8 mouse cellular contexts compared by ENCODE assay signal in the genomic region with DNA sequence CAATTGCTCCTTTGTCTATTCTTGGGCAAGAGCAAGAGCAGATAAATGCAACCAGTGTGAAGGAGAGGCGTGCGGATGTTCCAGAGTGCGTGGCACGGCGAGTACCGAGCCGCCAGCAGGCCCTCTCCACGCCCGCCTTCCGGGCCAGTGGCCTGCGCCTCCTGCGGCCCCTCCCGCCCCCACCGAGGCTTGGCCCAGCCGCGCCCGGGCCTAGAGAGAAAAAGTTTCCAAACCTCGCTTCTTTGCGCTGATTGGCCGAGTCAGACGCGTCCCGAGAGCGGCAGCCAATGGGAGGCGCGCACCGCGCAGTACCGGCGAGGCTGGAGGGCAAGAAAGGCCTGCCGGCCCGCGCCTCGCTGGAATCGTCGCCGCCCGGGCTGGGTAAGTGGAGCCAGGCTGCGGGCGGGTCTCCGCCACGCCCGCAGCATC. TPM values are rescaled to one million over a fixed set of nuclear protein-coding genes. Genes with fewer than 3 reads are reported as not detected.
DNase-seq lines count a peak whose midpoint lies in the region; ATAC-seq and TF ChIP-seq lines count a peak whose summit lies in the region.

Nde1 (plus strand) TSS at position 288 of the 429 bp plus-strand sequence.
Marf1 (minus strand) TSS at position 364 of the 429 bp plus-strand sequence.

- no peak for TF ChIP-seq CTCF in bone marrow macrophage, adult 2 months (IDR thresholded peaks at IDR 0.05; ENCODE audit: low read depth, low read length)
- TF ChIP-seq CTCF in spleen, adult 2 months (IDR thresholded peaks at IDR 0.05; ENCODE audit: extremely low read depth, insufficient read depth, insufficient read length, insufficient replicate concordance), result 0 out of 2 replicates have a peak, but pooled peaks have one; percentile 6

- H3K9me3 ChIP-seq in embryonic facial prominence, embryonic 15.5 days (replicated peaks), result no peaks in the 10 kb centered on the region
- H3K9me3 ChIP-seq in limb, embryonic 13.5 days, result no peaks in the 10 kb centered on the region
- no peaks in the 10 kb centered on the region for H3K9me3 ChIP-seq in midbrain, embryonic 15.5 days

- WGBS in embryonic facial prominence, embryonic 15.5 days, result under 1% methylated on average over 43 of the region's 43 CpGs
- WGBS in limb, embryonic 13.5 days, result under 1% methylated on average over 36 of the region's 43 CpGs
- WGBS in midbrain, embryonic 15.5 days, result under 1% methylated on average over 43 of the region's 43 CpGs
- WGBS in spleen, adult 2 months, result under 1% methylated on average over 42 of the region's 43 CpGs

- H3K4me3 ChIP-seq in bone marrow macrophage, adult 2 months (ENCODE audit: insufficient read depth, low read length), result peak within 1 kb of the TSS; percentile 87
- peak within 1 kb of the TSS; percentile 73 for H3K4me3 ChIP-seq in embryonic facial prominence, embryonic 15.5 days (replicated peaks)
- H3K4me3 ChIP-seq in limb, embryonic 13.5 days, result peak within 1 kb of the TSS; percentile 78
- peak within 1 kb of the TSS; percentile 63 for H3K4me3 ChIP-seq in midbrain, embryonic 15.5 days
- H3K4me3 ChIP-seq in spleen, adult 2 months (ENCODE audit: extremely low read depth, insufficient read depth, insufficient read length), result peak within 1 kb of the TSS; percentile 96

- ATAC-seq in embryonic facial prominence, embryonic 15.5 days (ENCODE audit: insufficient number of reproducible peaks, low FRiP score, low TSS enrichment, low read depth), result peak; percentile 88
- peak; percentile 93 for ATAC-seq in limb, embryonic 13.5 days (ENCODE audit: low FRiP score, low read depth)
- ATAC-seq in midbrain, embryonic 15.5 days (replicated peaks), result peak; percentile 51

- peak within 1 kb of the TSS; percentile 84 for H3K27ac ChIP-seq in bone marrow macrophage, adult 2 months (ENCODE audit: insufficient read depth, low read depth, low read length)
- H3K27ac ChIP-seq in embryonic facial prominence, embryonic 15.5 days (replicated peaks), result peak within 1 kb of the TSS; percentile 94
- peak within 1 kb of the TSS; percentile 87 for H3K27ac ChIP-seq in limb, embryonic 13.5 days
- H3K27ac ChIP-seq in midbrain, embryonic 15.5 days, result peak within 1 kb of the TSS; percentile 42; the same call in 1 of the 2 replicates
- H3K27ac ChIP-seq in spleen, adult 2 months (ENCODE audit: insufficient read depth, low read length), result peak within 1 kb of the TSS; percentile 89

- 0 out of 2 replicates have a peak, but pooled peaks cover 2% of the 10 kb centered on the region for H3K36me3 ChIP-seq in embryonic facial prominence, embryonic 15.5 days
- peaks cover 2% of the 10 kb centered on the region for H3K36me3 ChIP-seq in limb, embryonic 13.5 days
- no peaks in the 10 kb centered on the region for H3K36me3 ChIP-seq in midbrain, embryonic 15.5 days (replicated peaks)
- no peaks in the 10 kb centered on the region for H3K36me3 ChIP-seq in spleen, adult 2 months (ENCODE audit: control insufficient read depth, insufficient read depth, low read length)

- TF ChIP-seq POLR2A in bone marrow macrophage, adult 2 months (IDR thresholded peaks at IDR 0.05; ENCODE audit: borderline replicate concordance, low read depth, low read length), result no peak
- peak; percentile 91 for TF ChIP-seq POLR2A in spleen, adult 2 months (IDR thresholded peaks at IDR 0.05; ENCODE audit: low read depth, low read length)

- no peaks in the 10 kb centered on the region for H3K27me3 ChIP-seq in embryonic facial prominence, embryonic 15.5 days
- no peaks in the 10 kb centered on the region for H3K27me3 ChIP-seq in limb, embryonic 13.5 days
- no peaks in the 10 kb centered on the region for H3K27me3 ChIP-seq in midbrain, embryonic 15.5 days (replicated peaks)
- H3K27me3 ChIP-seq in spleen, adult 2 months (ENCODE audit: control insufficient read depth, insufficient read depth, low read length), result no peaks in the 10 kb centered on the region

- peak within 1 kb of the TSS; percentile 71 for H3K4me2 ChIP-seq in embryonic facial prominence, embryonic 15.5 days (replicated peaks)
- H3K4me2 ChIP-seq in limb, embryonic 13.5 days (replicated peaks), result peak within 1 kb of the TSS; percentile 74
- peak within 1 kb of the TSS; percentile 70 for H3K4me2 ChIP-seq in midbrain, embryonic 15.5 days

- peaks cover 25% of the 10 kb centered on the region for H3K4me1 ChIP-seq in bone marrow macrophage, adult 2 months (ENCODE audit: control insufficient read depth, insufficient read depth, low read length)
- H3K4me1 ChIP-seq in embryonic facial prominence, embryonic 15.5 days, result peaks cover 32% of the 10 kb centered on the region
- peaks cover 31% of the 10 kb centered on the region for H3K4me1 ChIP-seq in limb, embryonic 13.5 days
- peaks cover 20% of the 10 kb centered on the region for H3K4me1 ChIP-seq in midbrain, embryonic 15.5 days
- H3K4me1 ChIP-seq in spleen, adult 2 months (ENCODE audit: control insufficient read depth, insufficient read depth, insufficient read length), result no peaks in the 10 kb centered on the region; the same call in 1 of the 2 replicates

- peak; percentile 82 to 83 for DNase-seq in B cell, adult 2 months
- DNase-seq in heart, adult 8-10 months (ENCODE audit: low spot score), result peak; percentile 94
- DNase-seq in kidney, adult 8-10 months, result peak; percentile 90 to 92
- peak; percentile 72 to 90 for DNase-seq in spleen, adult 2 months (ENCODE audit: low read depth in 1 of 2, low spot score in 2 of 2)

- H3K9ac ChIP-seq in embryonic facial prominence, embryonic 15.5 days, result peak within 1 kb of the TSS; percentile 55
- H3K9ac ChIP-seq in limb, embryonic 13.5 days, result peak within 1 kb of the TSS; percentile 90
- H3K9ac ChIP-seq in midbrain, embryonic 15.5 days, result peak within 1 kb of the TSS; percentile 44

RNA-seq across cellular contexts. Expression of gene Nde1, which starts in this region (rescaled TPM):
- polyA plus RNA-seq in bone marrow macrophage, adult 2 months (2012; ENCODE audit: insufficient read depth, insufficient read length, missing spikeins), result 67.5 and 69.0 TPM in 2 replicates
- 96.9 and 102 TPM in 2 replicates for polyA plus RNA-seq in embryonic facial prominence, embryonic 15.5 days (2015; fragmentation: Nextera tagmentation; extraction: Ambion mirVana)
- total RNA-seq in heart, adult 8-10 months (2022), result 10 to 100 TPM; 28.2 to 30.3 (median 29.6) TPM
- 120 and 121 TPM in 2 replicates for polyA plus RNA-seq in limb, embryonic 13.5 days (2015; fragmentation: Nextera tagmentation; extraction: Ambion mirVana)
- 23.7 and 27.5 TPM in 2 replicates for polyA plus RNA-seq in midbrain, embryonic 15.5 days (2015; fragmentation: Nextera tagmentation; extraction: Ambion mirVana)
- polyA plus RNA-seq in spleen, adult 2 months (2012; rRNA removed), result 35.4 and 42.8 TPM in 2 replicates

RNA-seq across cellular contexts. Expression of gene Marf1, which starts in this region (rescaled TPM):
- polyA plus RNA-seq in bone marrow macrophage, adult 2 months (2012; ENCODE audit: insufficient read depth, insufficient read length, missing spikeins), result 57.7 and 62.3 TPM in 2 replicates
- polyA plus RNA-seq in embryonic facial prominence, embryonic 15.5 days (2015; fragmentation: Nextera tagmentation; extraction: Ambion mirVana), result 17.6 and 17.7 TPM in 2 replicates
- total RNA-seq in heart, adult 8-10 months (2022), result 10 to 100 TPM; 32.8 to 38.0 (median 35.4) TPM
- polyA plus RNA-seq in limb, embryonic 13.5 days (2015; fragmentation: Nextera tagmentation; extraction: Ambion mirVana), result 22.3 and 23.2 TPM in 2 replicates
- 16.2 and 16.3 TPM in 2 replicates for polyA plus RNA-seq in midbrain, embryonic 15.5 days (2015; fragmentation: Nextera tagmentation; extraction: Ambion mirVana)
- polyA plus RNA-seq in spleen, adult 2 months (2012; rRNA removed), result 10.4 and 11.5 TPM in 2 replicates

Comparison
In these comparisons a context has a peak if more than half of its experiments do, and no peak if none do; other contexts are left out.
1. Peak in every context shown above with its lines: DNase-seq, ATAC-seq, H3K4me3 ChIP-seq and H3K27ac ChIP-seq.
2. H3K27ac ChIP-seq: peak in every context shown above with its lines; median percentile 94 in embryonic facial prominence, embryonic 15.5 days; 89 in spleen, adult 2 months; 87 in limb, embryonic 13.5 days; 84 in bone marrow macrophage, adult 2 months; 42 in midbrain, embryonic 15.5 days.